Mouse (Mus musculus): Measurements from ENCODE around the gene Clec2g. TPM values are rescaled to one million over a fixed set of nuclear protein-coding genes. Genes with fewer than 3 reads are reported as not detected.
"Not testable (repeated sequence)": the region's sequence is repeated elsewhere in the genome, so short reads cannot be mapped to it uniquely, and the experiment has no call there.

Clec2g gene
- polyA plus RNA-seq (2016; fragmentation: Nextera tagmentation; extraction: Ambion mirVana) = not detected in 2 replicates

DNA sequence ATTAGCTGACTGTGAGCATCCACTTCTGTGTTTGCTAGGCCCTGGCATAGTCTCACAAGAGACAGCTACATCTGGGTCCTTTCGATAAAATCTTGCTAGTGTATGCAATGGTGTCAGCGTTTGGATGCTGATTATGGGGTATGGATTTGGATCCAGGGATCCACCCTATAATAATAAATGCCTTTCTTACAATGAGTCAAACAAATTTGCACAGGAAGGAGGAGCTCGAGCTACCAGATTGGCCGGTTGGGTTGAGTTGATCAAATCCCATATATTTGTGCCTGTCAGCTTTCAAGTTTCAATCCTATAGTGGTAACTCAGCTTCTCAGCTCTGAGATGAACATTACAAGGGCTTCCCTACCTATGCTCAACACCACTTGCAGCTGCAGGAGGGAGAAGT is at the start of gene Clec2g:
TSS of gene Clec2g (plus strand) at position 301 of the 400 bp plus-strand sequence.
- not testable (repeated sequence) for DNase-seq (ENCODE audit: low spot score); H3K27ac ChIP-seq; H3K36me3 ChIP-seq; H3K27me3 ChIP-seq (ENCODE audit: low read depth, poor library complexity, severe bottlenecking); H3K9me3 ChIP-seq (replicated peaks); H3K4me3 ChIP-seq; H3K4me1 ChIP-seq
- 98% methylated on average over 4 of the region's 4 CpGs for WGBS

DNA sequence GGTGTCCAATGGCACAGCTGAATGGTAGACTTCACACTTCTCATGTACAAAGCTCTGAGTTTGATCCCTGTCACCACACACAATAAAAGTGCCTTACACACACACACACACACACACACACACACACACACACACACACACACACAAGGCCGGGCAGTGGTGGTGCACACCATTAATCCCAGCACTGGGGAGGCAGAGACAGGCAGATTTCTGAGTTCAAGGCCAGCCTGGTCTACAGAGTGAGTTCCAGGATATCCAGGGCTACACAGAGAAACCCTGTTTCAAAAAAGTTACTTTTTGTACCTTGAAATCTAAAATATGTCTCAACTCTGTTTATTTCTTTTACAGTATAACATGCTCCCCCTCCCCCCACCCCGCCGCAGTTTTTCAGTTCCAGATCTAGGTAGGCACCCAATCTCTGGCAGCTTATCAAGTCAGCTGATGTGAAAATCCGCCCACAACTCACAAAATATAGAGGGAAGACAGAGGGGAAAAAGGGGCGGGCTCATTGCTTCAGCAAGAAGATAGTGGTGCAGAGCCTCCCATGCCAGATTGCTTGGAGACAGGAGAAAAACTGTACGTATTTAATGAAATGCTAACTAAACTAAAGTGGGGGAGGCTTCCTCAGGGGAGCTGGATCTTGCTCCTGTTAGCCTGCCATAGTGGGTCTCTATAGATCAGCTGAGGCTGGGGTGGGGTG is 46.9 kb upstream of the Clec2g start, which contains the start of gene Clec2i:
TSS of gene Clec2i (plus strand) at position 498 of the 700 bp plus-strand sequence.
- not testable (repeated sequence) for H3K27ac ChIP-seq; H3K4me3 ChIP-seq; H3K27me3 ChIP-seq (ENCODE audit: low read depth, poor library complexity, severe bottlenecking); DNase-seq (ENCODE audit: low spot score); H3K36me3 ChIP-seq; H3K9me3 ChIP-seq (replicated peaks); H3K4me1 ChIP-seq
- WGBS = 90% methylated on average over 6 of the region's 6 CpGs

DNA sequence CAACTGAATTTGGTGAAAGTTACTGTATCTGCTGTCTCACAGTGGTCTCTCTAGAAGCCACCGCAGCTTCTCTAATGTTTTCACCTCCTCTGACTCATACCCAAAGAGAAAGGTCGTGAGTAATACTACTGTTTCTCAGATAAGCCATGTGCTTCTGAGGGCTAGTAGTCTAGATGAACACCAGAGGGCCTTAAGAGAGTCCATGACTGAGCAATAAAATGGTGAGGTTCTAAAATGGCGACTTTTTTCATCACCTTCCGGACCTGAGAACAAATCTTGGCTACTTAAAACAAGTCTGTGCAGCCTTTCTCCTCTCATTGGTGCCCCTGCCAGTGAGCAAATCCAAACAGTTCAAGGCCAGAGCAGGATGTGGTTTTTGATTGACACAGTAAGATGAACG is 45.3 kb upstream of the Clec2g start:
- Histone ChIP-seq H3K9me3 (replicated peaks) (no peaks in the 10 kb centered on the region), H3K4me1 (no peaks in the 10 kb centered on the region), H3K36me3 (no peaks in the 10 kb centered on the region), H3K4me3 (no peak overlapping the region), H3K27me3 (ENCODE audit: low read depth, poor library complexity, severe bottlenecking) (no peaks in the 10 kb centered on the region), H3K27ac (no peak overlapping the region)
- no peak for DNase-seq (ENCODE audit: low spot score)
- 85% methylated on average over 5 of the region's 5 CpGs for WGBS

DNA sequence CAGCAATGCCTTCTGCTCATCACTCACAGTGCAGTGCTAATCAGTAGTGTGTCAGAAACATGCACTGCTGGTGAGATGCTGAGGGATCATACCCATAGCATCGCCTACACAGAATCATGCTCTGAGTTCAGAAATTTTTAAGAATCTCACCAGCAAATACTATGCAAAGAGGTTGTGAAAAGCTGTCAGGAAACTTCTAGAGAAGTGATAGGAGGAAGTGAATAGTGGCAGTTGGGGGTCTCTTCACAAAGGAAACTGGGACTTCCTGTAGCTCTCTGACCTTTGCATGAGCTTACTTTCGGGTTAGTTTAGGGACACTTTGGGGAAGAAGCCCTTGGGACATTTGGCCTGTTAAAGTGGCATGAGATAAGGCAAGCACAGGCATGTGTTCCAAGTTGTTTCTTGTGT is 43.2 kb upstream of the Clec2g start, which contains the start of gene BC035044:
TSS of gene BC035044 (minus strand) at position 179 of the 408 bp plus-strand sequence.
- Histone ChIP-seq H3K9me3 (replicated peaks) (no peaks in the 10 kb centered on the region), H3K36me3 (no peaks in the 10 kb centered on the region), H3K27ac (no peak within 1 kb of the TSS), H3K27me3 (ENCODE audit: low read depth, poor library complexity, severe bottlenecking) (no peaks in the 10 kb centered on the region), H3K4me3 (no peak within 1 kb of the TSS), H3K4me1 (no peaks in the 10 kb centered on the region)
- no peak for DNase-seq (ENCODE audit: low spot score)
- WGBS = 70% methylated on average over 2 of the region's 2 CpGs

DNA sequence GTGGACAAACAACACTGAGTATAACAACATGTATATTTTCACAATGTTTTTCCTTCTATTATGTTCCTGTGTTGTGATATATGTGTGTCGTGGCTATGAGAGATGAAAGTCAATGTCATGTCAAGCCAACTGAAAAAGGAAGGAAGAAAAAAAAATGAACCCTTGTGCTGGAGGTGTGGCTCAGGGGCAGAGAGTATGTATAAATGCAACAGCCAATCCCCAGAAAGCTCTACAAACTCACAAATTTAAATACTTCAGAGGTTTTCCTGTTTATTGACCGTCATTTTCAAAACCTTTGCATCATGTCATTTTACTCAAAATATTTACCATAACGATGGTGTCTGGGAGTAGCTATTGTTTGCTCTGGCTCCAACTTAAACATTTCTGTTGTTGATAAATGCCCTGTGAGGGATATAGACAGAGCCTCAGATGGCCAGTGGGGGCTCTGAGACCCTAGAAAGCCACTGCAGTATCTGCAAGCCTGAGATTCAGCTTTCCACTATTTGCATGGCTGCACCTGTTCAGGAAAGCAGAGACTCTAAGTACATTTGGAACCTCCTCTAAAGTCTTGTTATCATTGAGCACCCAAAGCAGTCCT is 38.7 kb upstream of the Clec2g start:
- WGBS = 94% methylated on average over 3 of the region's 3 CpGs
- H3K4me1 ChIP-seq = no peaks in the 10 kb centered on the region
- H3K27ac ChIP-seq = no peak overlapping the region
- H3K36me3 ChIP-seq = no peaks in the 10 kb centered on the region
- H3K27me3 ChIP-seq (ENCODE audit: low read depth, poor library complexity, severe bottlenecking) = no peaks in the 10 kb centered on the region
- H3K4me3 ChIP-seq = no peak overlapping the region
- DNase-seq (ENCODE audit: low spot score) = no peak
- H3K9me3 ChIP-seq (replicated peaks) = no peaks in the 10 kb centered on the region

DNA sequence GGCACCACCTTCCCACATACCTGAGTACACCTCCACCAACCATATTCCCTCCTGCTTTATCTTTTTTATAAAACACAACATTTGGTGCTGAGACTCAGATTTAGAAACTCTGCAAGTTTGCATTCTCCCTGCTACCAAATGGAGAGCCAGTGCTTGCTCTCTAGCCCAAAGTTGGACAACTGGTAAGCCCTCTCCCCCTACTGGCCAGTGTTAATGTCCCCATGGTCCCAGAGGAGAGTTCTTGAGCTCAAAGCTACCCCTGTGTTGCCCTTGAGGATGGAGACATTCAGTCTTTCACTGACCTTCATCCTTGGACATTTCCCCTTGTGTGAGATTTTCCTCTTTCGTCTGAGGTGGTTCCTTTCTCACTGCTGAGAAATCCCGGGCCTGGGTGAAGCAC is 34.1 kb upstream of the Clec2g start:
- 90% methylated on average over 2 of the region's 2 CpGs for WGBS
- Histone ChIP-seq H3K27ac (no peak overlapping the region), H3K9me3 (replicated peaks) (no peaks in the 10 kb centered on the region), H3K4me3 (no peak overlapping the region), H3K27me3 (ENCODE audit: low read depth, poor library complexity, severe bottlenecking) (no peaks in the 10 kb centered on the region), H3K36me3 (no peaks in the 10 kb centered on the region), H3K4me1 (no peaks in the 10 kb centered on the region)
- DNase-seq (ENCODE audit: low spot score) = no peak

DNA sequence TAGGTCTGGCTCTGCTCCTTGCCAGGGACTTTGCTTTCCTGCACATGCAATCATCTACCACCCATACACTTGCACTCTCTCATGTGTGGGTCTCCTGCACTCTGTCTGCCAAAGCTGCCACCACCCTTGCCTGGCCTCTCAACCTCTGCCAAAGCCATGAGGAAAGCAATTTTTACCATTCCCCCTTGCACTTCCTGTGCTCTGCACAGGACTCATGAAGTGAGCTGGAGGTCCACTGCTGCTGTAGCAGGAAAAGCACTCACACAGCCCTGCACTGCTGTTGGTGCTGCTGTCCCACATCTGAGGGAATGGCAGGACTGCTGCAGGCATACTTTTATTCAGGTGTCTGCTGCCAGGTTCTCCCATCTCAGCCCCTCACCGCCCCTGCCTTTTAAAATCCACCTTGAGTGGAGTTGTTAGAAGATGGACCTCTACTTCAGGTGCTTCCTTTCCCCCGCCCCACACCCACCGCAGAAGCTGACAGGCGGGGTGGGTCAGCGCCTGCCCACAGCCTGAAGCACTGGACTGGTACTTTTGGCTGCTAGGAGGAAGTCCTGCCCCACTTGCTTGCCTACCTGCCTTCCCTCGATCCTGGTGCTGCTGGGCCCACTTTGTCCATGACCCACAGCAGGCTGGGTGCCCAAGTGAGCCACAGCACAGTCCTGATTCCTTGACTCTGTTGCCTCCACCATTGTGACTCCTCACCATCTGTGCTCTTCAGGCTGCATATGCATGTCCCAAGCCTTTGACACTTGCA is 33.2 kb upstream of the Clec2g start:
- H3K9me3 ChIP-seq (replicated peaks); H3K27me3 ChIP-seq (ENCODE audit: low read depth, poor library complexity, severe bottlenecking); DNase-seq (ENCODE audit: low spot score); H3K4me1 ChIP-seq; H3K4me3 ChIP-seq; H3K27ac ChIP-seq; H3K36me3 ChIP-seq: not testable (repeated sequence)
- WGBS = 89% methylated on average over 6 of the region's 6 CpGs

DNA sequence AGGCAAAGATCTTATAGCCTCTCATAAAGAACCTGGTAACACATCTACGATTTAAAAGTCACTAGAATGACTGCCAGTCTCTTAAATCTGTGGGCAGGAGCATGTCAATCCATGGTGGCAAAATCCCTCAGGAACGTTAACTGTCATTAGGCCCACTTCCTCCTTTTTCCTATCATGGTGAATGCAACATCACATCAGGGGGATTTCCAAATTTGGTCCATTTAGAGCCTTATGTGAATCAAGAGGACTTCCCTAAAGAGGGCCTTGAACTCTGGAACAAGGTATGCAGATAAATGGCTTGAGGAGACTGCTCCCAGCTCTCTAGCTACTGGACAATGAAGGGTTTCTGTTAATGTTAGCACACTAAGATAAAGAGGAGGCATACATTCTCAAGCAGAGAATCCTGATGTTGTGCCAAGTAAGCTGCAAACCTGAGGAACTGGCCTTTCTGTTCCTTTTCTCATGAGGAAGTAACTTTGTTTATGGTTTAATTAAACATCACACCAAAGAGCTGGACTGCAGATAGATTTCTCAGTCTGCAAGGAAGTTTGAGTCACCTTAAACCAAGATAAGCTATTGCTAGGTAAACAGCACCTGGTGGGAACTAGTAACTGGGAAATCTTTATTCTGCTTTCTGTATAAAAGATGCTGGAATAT is 20.5 kb upstream of the Clec2g start:
- Histone ChIP-seq H3K9me3 (replicated peaks) (no peaks in the 10 kb centered on the region), H3K27me3 (ENCODE audit: low read depth, poor library complexity, severe bottlenecking) (no peaks in the 10 kb centered on the region), H3K4me1 (no peaks in the 10 kb centered on the region), H3K4me3 (no peak overlapping the region), H3K27ac (no peak overlapping the region), H3K36me3 (no peaks in the 10 kb centered on the region)
- no peak for DNase-seq (ENCODE audit: low spot score)
- WGBS = 83% methylated on average over 2 of the region's 2 CpGs

DNA sequence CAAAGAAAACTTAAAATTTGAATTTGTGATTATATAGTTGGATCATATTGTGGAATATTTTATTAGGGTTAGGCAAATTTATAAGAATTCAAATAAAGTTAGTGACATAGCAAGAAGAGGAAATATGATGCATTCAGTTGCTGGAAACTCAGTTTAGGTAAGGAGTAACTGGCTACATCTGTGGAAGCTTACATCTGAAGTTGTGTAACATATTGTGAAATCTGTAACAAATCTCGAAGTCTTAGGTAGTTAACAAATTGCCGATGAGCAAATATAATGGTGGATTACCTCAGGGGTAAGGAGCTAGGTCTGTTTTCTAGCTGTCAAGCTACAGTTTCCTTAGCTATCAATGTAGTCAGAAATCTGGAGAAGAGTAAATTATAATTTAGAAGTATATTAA is 16.9 kb upstream of the Clec2g start:
- no peaks in the 10 kb centered on the region for H3K36me3 ChIP-seq
- WGBS = 91% methylated on average over 2 of the region's 2 CpGs
- no peaks in the 10 kb centered on the region for H3K27me3 ChIP-seq (ENCODE audit: low read depth, poor library complexity, severe bottlenecking)

DNA sequence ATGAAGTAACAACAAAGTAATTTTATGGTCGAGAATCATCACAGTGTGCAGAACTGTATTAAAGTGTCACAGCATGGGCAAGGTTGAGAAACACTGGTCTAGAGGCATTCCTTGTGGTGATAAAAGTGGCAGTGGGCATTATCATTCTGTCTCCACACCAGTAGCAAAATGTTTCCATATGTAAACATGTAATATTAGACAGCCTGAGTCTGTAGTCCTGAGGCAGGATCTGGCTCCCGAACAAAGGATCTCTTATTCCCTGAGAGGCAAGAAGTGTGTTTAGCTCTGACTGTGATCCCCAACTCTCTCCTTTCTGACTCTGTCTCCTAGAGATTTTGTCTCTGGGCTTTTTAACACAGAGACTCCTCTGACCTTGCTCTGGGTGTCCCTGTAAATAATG is 1.1 kb upstream of the Clec2g start:
- Histone ChIP-seq H3K27ac (no peak overlapping the region; the same call in 1 of the 2 replicates), H3K9me3 (replicated peaks) (no peaks in the 10 kb centered on the region), H3K27me3 (ENCODE audit: low read depth, poor library complexity, severe bottlenecking) (no peaks in the 10 kb centered on the region), H3K4me1 (no peaks in the 10 kb centered on the region), H3K36me3 (no peaks in the 10 kb centered on the region), H3K4me3 (no peak overlapping the region)
- DNase-seq (ENCODE audit: low spot score) = no peak
- 78% methylated on average over 2 of the region's 2 CpGs for WGBS

More for the DNA sequence above, 16.9 kb upstream of the Clec2g start:
- no peak overlapping the region for H3K27ac ChIP-seq
- no peaks in the 10 kb centered on the region for H3K9me3 ChIP-seq (replicated peaks)
- DNase-seq (ENCODE audit: low spot score) = no peak
- no peaks in the 10 kb centered on the region for H3K4me1 ChIP-seq
- no peak overlapping the region for H3K4me3 ChIP-seq

DNA sequence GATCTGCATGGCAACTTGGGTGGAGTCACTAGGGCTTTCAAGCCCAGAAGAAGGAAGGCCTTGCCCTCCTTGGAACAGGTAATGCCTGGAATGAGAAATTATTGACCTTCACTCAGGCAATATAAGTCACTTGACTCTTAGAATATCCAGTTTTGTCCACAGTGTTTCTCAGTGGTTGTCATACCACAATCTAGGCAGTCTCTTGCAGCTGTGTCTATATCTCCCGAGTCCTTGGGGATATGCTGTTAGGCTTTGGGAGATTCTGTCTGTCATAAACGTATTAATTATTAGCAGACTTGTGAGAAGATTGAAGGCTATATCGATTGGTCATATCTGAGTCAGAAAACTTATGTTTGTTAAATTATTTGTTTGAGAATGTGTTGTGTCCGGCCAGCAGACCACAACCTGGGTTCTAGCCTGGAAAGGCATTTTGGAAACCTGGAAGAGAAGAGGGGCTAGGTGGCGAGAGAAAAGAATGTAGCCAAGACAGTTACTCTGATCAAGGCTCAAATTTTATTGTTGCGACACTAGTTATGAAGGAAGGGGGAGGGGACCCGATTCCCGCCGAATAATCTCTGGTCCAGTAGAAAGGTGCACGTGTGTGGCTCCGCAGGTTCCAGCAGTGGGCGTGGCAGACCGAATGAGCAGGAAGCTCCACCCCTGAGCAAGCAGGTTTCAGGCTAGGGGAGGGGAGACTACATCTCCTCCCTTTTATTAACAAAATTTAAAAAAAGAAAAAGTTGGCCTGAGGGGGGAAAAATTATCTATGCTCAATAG is 1.9 kb downstream of the Clec2g start:
- H3K27me3 ChIP-seq (ENCODE audit: low read depth, poor library complexity, severe bottlenecking); DNase-seq (ENCODE audit: low spot score); H3K27ac ChIP-seq; H3K9me3 ChIP-seq (replicated peaks); H3K4me1 ChIP-seq; H3K36me3 ChIP-seq; H3K4me3 ChIP-seq: not testable (repeated sequence)
- 88% methylated on average over 5 of the region's 13 CpGs for WGBS

DNA sequence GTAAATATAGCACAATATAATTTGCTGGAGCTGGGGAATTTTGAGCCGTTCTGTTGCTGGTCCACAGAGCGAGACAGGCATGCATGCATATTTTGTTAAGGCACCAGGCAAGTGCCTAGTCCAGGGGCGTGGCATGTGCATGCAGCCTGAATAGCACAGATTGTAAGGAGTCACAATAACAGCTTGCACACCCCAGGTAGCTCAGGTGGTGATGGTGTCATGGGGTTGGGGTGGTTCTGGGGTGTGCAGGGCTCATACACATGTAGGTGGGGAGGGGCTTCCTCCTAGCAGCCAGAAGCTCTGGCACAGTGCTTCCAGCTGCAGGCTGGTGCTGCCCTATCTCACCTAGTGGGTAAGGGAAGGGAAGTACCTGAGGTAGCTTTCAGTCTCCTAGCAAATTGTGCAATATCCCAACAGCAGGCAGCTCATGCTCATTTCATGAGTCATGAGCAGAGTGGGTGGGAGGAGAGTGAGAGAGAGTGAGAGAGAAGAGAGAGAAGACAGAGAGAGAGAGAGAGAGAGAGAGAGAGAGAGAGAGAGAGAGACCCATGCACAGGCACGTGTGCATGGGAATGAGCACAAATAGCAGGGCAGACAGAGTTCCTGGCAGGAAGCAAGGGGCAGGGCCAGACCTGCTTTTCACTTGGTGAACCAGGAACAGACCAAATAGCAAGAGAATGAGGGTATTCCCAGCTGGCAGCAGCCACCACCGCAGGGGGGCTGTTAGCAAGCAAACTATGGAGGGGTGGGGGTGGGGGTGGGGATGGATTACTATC is 7.7 kb downstream of the Clec2g start:
- Histone ChIP-seq H3K27me3 (ENCODE audit: low read depth, poor library complexity, severe bottlenecking) (no peaks in the 10 kb centered on the region), H3K9me3 (replicated peaks) (no peaks in the 10 kb centered on the region), H3K4me3 (no peak overlapping the region), H3K27ac (no peak overlapping the region), H3K4me1 (no peaks in the 10 kb centered on the region), H3K36me3 (no peaks in the 10 kb centered on the region)
- no peak for DNase-seq (ENCODE audit: low spot score)
- 79% methylated on average over 5 of the region's 5 CpGs for WGBS

Measured in limb, embryonic 10.5 days (tissue).